Mouse (Mus musculus) heart, postnatal 0 days (tissue): ENCODE measurements around the gene Csnk1e. TPM values are rescaled to one million over a fixed set of nuclear protein-coding genes. Genes with fewer than 3 reads are reported as not detected.

Experiments
- ATAC-seq: fragments of 200-750 bp; cut with Nextera tagmentation; 2 replicates; pipeline ENCODE4 v1.8.0; 2017; ENCODE audit warnings: low read depth, moderate number of reproducible peaks, moderate library complexity; ENCODE audit not compliant: insufficient read depth
- DNase-seq: peaks from one replicate; pipeline ENCODE4 v3.0.0-alpha.2; 2016; ENCODE audit warnings: low spot score
- H3K27ac ChIP-seq: fragments of 300-500 bp; sonication (generic); 2 replicates; pipeline ENCODE4 v1.5.1; 2014; ENCODE audit warnings: low read depth, mild to moderate bottlenecking
- H3K27me3 ChIP-seq: fragments of 300-500 bp; sonication (generic); 2 replicates; pipeline ENCODE4 v1.6.1; 2014; ENCODE audit warnings: low read length, mixed read lengths; ENCODE audit not compliant: control insufficient read depth, insufficient read depth
- H3K36me3 ChIP-seq: fragments of 300-500 bp; sonication (generic); replicated peaks from 2 replicates; pipeline ENCODE4 v1.6.1; 2014; ENCODE audit warnings: low read length, mixed read lengths; ENCODE audit not compliant: control insufficient read depth, insufficient read depth
- H3K4me1 ChIP-seq: fragments of 300-500 bp; sonication (generic); 2 replicates; pipeline ENCODE4 v1.6.1; 2014; ENCODE audit warnings: antibody characterized with exemption; ENCODE audit not compliant: control insufficient read depth, insufficient read depth
- H3K4me2 ChIP-seq: fragments of 300-500 bp; sonication (generic); 2 replicates; pipeline ENCODE4 v1.6.1; 2014; ENCODE audit warnings: low read depth, mild to moderate bottlenecking, low read length, moderate library complexity
- H3K4me3 ChIP-seq: fragments of 300-500 bp; sonication (generic); 2 replicates; pipeline ENCODE4 v1.5.1; 2014; ENCODE audit warnings: low read depth, low read length
- H3K9ac ChIP-seq: fragments of 300-500 bp; sonication (generic); replicated peaks from 2 replicates; pipeline ENCODE4 v1.6.1; 2014; ENCODE audit warnings: low read depth, low read length, mixed read lengths
- H3K9me3 ChIP-seq: fragments of 300-500 bp; sonication (generic); replicated peaks from 2 replicates; pipeline ENCODE4 v1.6.1; 2016; ENCODE audit warnings: low read length; ENCODE audit not compliant: control insufficient read depth
- CTCF ChIP-seq: IDR thresholded peaks from 2 replicates; pipeline ENCODE4 v1.5.1; 2016; ENCODE audit warnings: antibody characterized with exemption, control low read depth, low read depth
- EP300 ChIP-seq: IDR thresholded peaks from 2 replicates; pipeline ENCODE4 v1.6.1; 2016; ENCODE audit warnings: antibody characterized with exemption, low read depth
- WGBS: fragments of 180-500 bp; shearing (Covaris S2); extraction: QIAGEN DNeasy Blood & Tissue Kit; methylation state at CpG from one replicate; pipeline ENCODE4 v1.1.7; 2014; 5-methylcytosine and 5-hydroxymethylcytosine counted together
- polyA plus RNA-seq: library from polyadenylated mRNA; unstranded; fragments of >200 nt; fragmentation: Nextera tagmentation; extraction: Ambion mirVana; gene quantifications from 2 replicates; pipeline ENCODE4 v1.2.1, GENCODE M21; 2015
- total RNA-seq: library from RNA; depleted of rRNA; stranded (reverse); fragments of >200 nt; gene quantifications from 2 replicates; pipeline ENCODE4 v1.2.3, GENCODE M21; 2014; ENCODE audit warnings: low replicate concordance

Gene Csnk1e
- total and polyA plus RNA-seq, 2 experiments from 2014 or later = 61.5 to 167 TPM

DNA sequence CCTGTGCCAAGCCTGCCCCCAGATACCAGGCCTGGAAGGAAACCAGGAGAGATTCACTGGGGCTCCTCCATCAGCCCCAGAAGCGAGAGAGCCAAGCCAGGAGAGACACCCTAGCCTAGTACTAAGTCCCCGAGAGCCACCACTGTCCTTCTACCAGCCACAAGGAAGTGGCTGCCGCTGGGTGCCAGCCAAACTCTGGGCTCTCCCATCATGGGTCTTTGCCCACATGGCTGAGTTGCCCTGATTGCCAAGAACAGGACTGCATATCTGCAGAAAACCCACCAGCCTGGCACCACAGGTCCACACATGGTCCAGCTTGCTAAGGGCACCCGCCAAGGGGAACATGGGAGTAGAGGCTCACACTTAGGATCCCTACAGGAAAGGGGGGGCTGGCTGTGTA is 15.1 kb downstream of the Csnk1e start:
- 41% methylated on average over 4 of the region's 4 CpGs for WGBS
- H3K36me3 ChIP-seq = peaks cover 15% of the 10 kb centered on the region
- peaks cover 74% of the 10 kb centered on the region for H3K4me1 ChIP-seq
- peak overlapping the region; percentile 92 for H3K4me2 ChIP-seq
- TF ChIP-seq CTCF = no peak
- peak overlapping the region; percentile 99 for H3K9ac ChIP-seq
- ATAC-seq = no peak
- peak overlapping the region; percentile 98 for H3K4me3 ChIP-seq
- no peaks in the 10 kb centered on the region for H3K27me3 ChIP-seq
- no peaks in the 10 kb centered on the region for H3K9me3 ChIP-seq
- peak overlapping the region; percentile 98; the same call in 1 of the 2 replicates for H3K27ac ChIP-seq
- no peak for DNase-seq

DNA sequence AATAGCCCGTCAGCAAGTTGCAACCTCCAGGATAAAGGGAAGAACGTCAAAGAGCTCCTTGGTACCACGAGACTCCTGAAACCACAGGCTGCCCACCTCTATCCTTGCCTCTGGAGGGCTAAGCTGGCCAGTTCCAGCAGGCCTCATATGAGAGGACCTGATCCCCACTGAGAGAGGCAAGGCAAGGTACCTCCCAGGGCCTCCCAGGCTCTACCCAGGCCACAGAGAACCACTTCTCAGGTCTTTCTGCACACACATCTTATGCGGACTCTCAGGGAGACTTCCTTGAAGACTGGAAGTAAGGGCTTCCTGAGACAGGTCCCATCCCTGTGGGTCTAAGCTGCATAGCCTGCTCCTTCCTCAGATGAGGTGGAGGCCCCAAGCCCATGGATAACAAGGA is 16.0 kb downstream of the Csnk1e start:
- Histone ChIP-seq H3K27ac (no peak overlapping the region), H3K27me3 (no peaks in the 10 kb centered on the region), H3K4me3 (no peak overlapping the region), H3K9me3 (no peaks in the 10 kb centered on the region), H3K4me2 (peak overlapping the region; percentile 92), H3K9ac (no peak overlapping the region), H3K36me3 (peaks cover 22% of the 10 kb centered on the region), H3K4me1 (peaks cover 80% of the 10 kb centered on the region)
- DNase-seq (no peak), ATAC-seq (no peak)
- TF ChIP-seq EP300 (no peak), CTCF (no peak)
- WGBS = 72% methylated on average over 4 of the region's 4 CpGs

DNA sequence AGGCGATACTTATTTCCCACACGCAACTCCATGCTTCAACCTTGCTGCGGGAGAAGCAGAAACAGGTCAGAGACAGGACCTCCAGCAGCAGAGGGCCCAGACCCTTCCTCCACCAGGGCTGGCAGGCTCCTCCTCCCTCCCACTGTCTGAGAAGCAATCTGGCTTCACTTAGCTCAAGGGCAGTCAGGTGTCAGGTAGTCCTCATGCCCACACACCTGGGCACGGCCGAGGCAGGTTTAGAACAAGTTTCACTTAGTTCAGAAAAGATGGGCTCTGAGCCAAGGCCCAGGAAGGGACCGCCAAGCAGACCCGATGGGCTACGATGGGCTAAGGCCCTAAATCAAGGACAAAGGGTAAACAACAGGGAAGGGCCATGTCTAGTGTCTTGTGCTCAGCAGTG is 16.6 kb downstream of the Csnk1e start:
- 48% methylated on average over 8 of the region's 8 CpGs for WGBS
- Histone ChIP-seq H3K36me3 (peaks cover 26% of the 10 kb centered on the region), H3K4me1 (peaks cover 80% of the 10 kb centered on the region), H3K27ac (peak overlapping the region; percentile 49), H3K27me3 (no peaks in the 10 kb centered on the region), H3K4me2 (peak overlapping the region; percentile 92; the same call in 1 of the 2 replicates), H3K4me3 (no peak overlapping the region), H3K9ac (no peak overlapping the region), H3K9me3 (no peaks in the 10 kb centered on the region)
- DNase-seq (no peak), ATAC-seq (no peak)
- TF ChIP-seq CTCF (no peak), EP300 (no peak)

DNA sequence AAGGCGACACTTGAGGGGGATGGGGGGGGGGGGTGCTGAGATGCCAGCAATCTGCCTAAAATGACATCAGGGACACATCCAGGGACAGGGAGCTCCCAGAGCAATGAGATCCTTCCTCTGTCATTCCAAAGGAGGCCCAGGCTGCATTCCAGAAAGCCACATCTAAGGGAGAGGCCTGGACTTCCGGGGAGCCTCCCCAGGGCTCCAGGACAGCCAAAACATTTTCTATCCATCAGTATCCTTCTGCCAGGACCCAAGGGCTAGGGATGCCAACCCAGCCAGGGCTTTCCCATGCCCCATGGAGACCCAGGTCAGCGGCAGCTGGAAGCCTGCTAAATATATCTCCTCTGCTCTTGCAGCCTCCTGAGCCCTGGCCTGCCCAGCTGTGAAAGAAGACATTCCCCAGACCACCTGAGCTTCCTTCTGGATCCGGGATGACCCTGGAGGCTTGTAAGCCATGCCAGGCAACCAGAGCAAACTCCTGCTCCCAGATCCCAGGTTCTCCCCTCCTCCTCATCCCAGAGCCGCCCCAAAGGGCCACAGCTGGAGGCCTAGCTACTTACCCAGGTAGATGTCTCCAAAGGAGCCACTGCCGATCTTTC is 17.1 kb downstream of the Csnk1e start:
- Histone ChIP-seq H3K4me1 (peaks cover 79% of the 10 kb centered on the region), H3K9me3 (no peaks in the 10 kb centered on the region), H3K9ac (no peak overlapping the region), H3K4me2 (peak overlapping the region; percentile 92; the same call in 1 of the 2 replicates), H3K36me3 (peaks cover 26% of the 10 kb centered on the region), H3K27me3 (no peaks in the 10 kb centered on the region), H3K27ac (peak overlapping the region; percentile 49), H3K4me3 (no peak overlapping the region)
- DNase-seq (no peak), ATAC-seq (no peak)
- TF ChIP-seq EP300 (no peak), CTCF (no peak)
- WGBS = 45% methylated on average over 6 of the region's 6 CpGs

DNA sequence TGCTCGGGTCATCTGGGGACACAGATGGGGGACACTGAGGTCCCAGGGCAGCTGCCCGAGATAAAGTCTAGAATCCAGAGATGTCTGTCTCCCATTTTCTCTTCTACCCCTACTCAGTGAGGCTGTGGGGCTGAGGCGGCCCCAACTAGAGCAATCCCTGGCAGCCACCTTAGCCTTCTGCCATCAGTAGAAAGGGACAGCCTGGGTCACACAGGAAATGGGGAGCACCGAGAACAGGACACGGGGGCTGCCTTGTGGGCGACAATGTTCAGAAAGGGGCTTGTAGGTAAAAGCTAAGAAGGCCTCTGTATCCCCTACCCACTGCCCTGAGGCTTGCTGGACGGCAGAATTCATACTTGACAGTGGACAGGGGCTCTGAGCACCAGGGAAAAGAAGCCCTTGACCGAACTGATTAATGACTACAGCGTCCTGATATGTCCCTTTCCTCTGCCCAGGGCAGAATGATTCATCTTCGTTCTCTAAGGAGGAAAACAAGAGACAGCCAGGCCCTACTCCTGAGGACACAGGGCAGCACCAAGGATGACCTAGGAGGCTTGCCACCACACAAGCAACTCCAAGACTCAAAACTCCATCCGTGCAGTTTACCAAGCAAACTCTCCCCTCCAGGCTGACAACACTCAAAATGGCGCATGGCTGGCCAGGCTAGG is 17.7 kb downstream of the Csnk1e start:
- 65% methylated on average over 12 of the region's 12 CpGs for WGBS
- Histone ChIP-seq H3K4me2 (no peak overlapping the region), H3K27ac (no peak overlapping the region; the same call in 1 of the 2 replicates), H3K27me3 (no peaks in the 10 kb centered on the region), H3K4me3 (no peak overlapping the region), H3K4me1 (peaks cover 79% of the 10 kb centered on the region), H3K9me3 (no peaks in the 10 kb centered on the region), H3K9ac (no peak overlapping the region), H3K36me3 (peaks cover 26% of the 10 kb centered on the region)
- ATAC-seq (no peak), DNase-seq (no peak)
- TF ChIP-seq CTCF = no peak
- TF ChIP-seq EP300 = no peak
